Mouse (Mus musculus) embryonic facial prominence, embryonic 11.5 days (tissue): ENCODE results near the gene Wap. TPM values are rescaled to one million over a fixed set of nuclear protein-coding genes. Genes with fewer than 3 reads are reported as not detected.

ENCODE experiments used
- ATAC-seq: fragments of 200-750 bp; cut with Nextera tagmentation; replicated peaks from 2 replicates; pipeline ENCODE4 v1.8.0; 2017; ENCODE audit warnings: low read depth; ENCODE audit not compliant: insufficient number of reproducible peaks, low FRiP score, low TSS enrichment
- DNase-seq: peaks from one replicate; pipeline ENCODE4 v3.0.0-alpha.2; 2015; ENCODE audit warnings: low spot score
- H3K27ac ChIP-seq: fragments of 300-500 bp; sonication (generic); replicated peaks from 2 replicates; pipeline ENCODE4 v1.5.1; 2014; ENCODE audit warnings: mild to moderate bottlenecking, low read depth, low read length, control low read depth
- H3K27me3 ChIP-seq: fragments of 300-500 bp; sonication (generic); 2 replicates; pipeline ENCODE4 v1.6.1; 2014; ENCODE audit warnings: mild to moderate bottlenecking, low read length, moderate library complexity, mixed read lengths; ENCODE audit not compliant: control insufficient read depth, insufficient read depth
- H3K36me3 ChIP-seq: fragments of 300-500 bp; sonication (generic); replicated peaks from 2 replicates; pipeline ENCODE4 v1.6.1; 2014; ENCODE audit warnings: low read depth, mild to moderate bottlenecking, low read length, moderate library complexity, mixed read lengths; ENCODE audit not compliant: control insufficient read depth, insufficient read depth
- H3K4me1 ChIP-seq: fragments of 300-500 bp; sonication (generic); 2 replicates; pipeline ENCODE4 v1.6.1; 2014; ENCODE audit warnings: low read length, mixed read lengths; ENCODE audit not compliant: control insufficient read depth, insufficient read depth
- H3K4me2 ChIP-seq: fragments of 300-500 bp; sonication (generic); 2 replicates; pipeline ENCODE4 v1.6.1; 2014; ENCODE audit warnings: low read depth, mild to moderate bottlenecking, control low read depth, low read length, moderate library complexity
- H3K4me3 ChIP-seq: fragments of 300-500 bp; sonication (generic); 2 replicates; pipeline ENCODE4 v1.5.1; 2014; ENCODE audit warnings: low read depth, low read length, control low read depth
- H3K9ac ChIP-seq: fragments of 300-500 bp; sonication (generic); replicated peaks from 2 replicates; pipeline ENCODE4 v1.6.1; 2014; ENCODE audit warnings: mild to moderate bottlenecking, control low read depth, low read length
- H3K9me3 ChIP-seq: fragments of 300-500 bp; sonication (generic); replicated peaks from 2 replicates; pipeline ENCODE4 v1.6.1; 2016; ENCODE audit warnings: mild to moderate bottlenecking, low read length, inconsistent platforms, mixed read lengths; ENCODE audit not compliant: control insufficient read depth
- WGBS: fragments of 180-500 bp; shearing (Covaris S2); extraction: QIAGEN DNeasy Blood & Tissue Kit; methylation state at CpG from one replicate; pipeline ENCODE4 v1.1.7; 2014; 5-methylcytosine and 5-hydroxymethylcytosine counted together
- polyA plus RNA-seq: library from polyadenylated mRNA; unstranded; fragments of >200 nt; fragmentation: Nextera tagmentation; extraction: Ambion mirVana; gene quantifications from 2 replicates; pipeline ENCODE4 v1.2.1, GENCODE M21; 2014

Gene Wap
- not detected in 2 replicates for polyA plus RNA-seq

DNA sequence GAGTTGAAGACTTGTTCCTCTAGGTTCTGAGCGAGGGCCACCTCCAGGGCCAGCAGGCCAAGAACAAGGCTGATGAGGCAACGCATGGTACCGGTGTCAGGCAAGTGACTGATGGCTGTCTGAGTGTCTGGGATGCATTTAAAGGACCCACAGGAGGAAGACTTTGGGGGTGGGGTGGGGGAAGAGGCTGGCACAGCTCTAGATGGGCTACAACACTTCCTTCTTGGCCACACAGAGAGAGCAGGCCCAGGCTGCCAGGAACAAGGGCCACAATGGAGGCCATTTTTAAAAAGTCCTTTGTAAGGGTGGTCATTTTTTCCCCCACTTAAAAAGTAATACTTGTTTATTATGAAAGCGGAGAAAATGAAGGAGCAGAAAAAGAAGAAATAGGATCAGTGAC, at the start of gene Wap:
Gene Wap (minus strand): TSS at position 101 of the 400 bp plus-strand sequence.
- ATAC-seq (no peak), DNase-seq (no peak)
- Histone ChIP-seq H3K27me3 (no peaks in the 10 kb centered on the region), H3K4me1 (no peaks in the 10 kb centered on the region), H3K4me3 (no peak within 1 kb of the TSS), H3K9ac (no peak within 1 kb of the TSS), H3K36me3 (no peaks in the 10 kb centered on the region), H3K9me3 (no peaks in the 10 kb centered on the region), H3K27ac (no peak within 1 kb of the TSS), H3K4me2 (no peak within 1 kb of the TSS)
- WGBS: 89% methylated on average over 4 of the region's 4 CpGs

DNA sequence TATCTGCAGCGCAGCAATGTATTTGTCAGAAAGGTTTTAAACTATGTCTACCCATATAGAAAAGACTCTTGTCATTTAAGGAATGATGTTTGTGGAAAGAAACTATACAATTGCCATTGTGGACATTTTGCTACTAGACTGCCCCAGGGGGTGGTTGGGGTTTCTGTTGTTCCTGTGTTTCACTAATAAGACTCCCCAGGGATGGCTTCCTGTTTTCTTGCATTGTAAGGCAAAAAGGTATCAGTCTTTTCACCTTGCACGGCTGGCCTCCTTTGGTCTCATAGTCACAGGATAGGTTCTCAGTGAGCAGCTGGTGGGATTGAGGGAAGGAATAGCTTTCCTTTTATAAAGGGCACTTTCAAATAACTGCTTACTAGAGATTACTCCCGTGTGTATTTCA, 46.3 kb upstream of the Wap start:
- ATAC-seq (no peak), DNase-seq (no peak)
- Histone ChIP-seq H3K36me3 (no peaks in the 10 kb centered on the region), H3K9ac (no peak overlapping the region), H3K27me3 (no peaks in the 10 kb centered on the region), H3K9me3 (no peaks in the 10 kb centered on the region), H3K4me2 (no peak overlapping the region), H3K4me1 (no peaks in the 10 kb centered on the region), H3K4me3 (no peak overlapping the region), H3K27ac (no peak overlapping the region)
- WGBS: 63% methylated on average over 3 of the region's 3 CpGs

DNA sequence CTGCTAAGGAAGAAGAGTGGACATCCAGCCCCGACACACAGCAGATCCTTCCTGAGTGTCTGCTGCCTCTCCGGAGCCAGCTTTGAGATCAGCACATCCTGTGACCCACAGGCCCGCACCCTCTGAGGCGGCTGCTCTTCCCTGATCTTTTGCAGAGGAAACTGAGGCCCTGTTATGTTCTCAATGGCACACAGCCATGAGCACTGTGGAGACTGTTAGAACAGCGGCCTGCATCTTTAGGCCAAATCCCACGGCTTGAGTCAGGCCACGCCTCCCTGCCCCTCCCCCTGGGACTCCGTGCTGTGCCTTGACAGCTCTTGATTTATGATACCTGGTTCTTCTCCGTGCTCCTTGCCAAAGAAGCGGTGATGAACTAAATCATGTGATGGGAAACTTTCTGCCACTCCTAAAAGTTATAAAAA, 42.0 kb upstream of the Wap start:
- Histone ChIP-seq H3K27ac (no peak overlapping the region), H3K9me3 (no peaks in the 10 kb centered on the region), H3K9ac (no peak overlapping the region), H3K4me1 (no peaks in the 10 kb centered on the region), H3K27me3 (no peaks in the 10 kb centered on the region), H3K36me3 (no peaks in the 10 kb centered on the region), H3K4me2 (no peak overlapping the region), H3K4me3 (no peak overlapping the region)
- peak; percentile 38 for DNase-seq
- ATAC-seq: no peak
- WGBS: 42% methylated on average over 10 of the region's 10 CpGs

DNA sequence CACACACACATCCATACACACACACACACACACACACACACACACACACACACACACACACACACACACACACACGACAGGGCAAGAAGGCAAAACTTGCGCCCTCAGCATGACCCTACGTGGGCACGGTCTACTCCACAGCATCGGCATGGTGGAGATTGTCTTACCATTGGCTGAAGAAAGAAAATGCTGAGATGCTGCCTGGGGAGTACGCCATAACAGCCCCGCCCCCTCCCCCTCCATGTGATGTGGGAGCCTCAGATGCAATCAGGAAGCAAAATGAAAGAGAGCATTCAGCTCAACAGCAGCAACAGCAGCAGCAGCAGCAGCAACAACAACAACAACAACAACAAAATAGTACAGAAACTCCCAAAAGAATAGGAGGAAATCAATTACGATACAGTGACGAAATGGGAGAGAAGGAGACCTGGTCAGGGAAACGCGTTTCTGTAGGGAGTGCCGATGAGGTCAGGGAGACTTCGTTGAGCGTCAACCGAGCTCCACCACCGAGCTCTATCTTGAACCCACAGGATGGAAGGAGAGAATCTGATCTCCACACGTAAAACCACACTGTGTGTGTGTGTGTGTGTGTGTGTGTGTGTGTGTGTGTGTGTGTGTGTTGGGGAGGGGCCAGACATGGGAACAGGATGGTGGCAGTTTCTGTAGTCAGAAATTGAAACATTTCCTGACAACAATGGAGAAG, 41.4 kb upstream of the Wap start:
- 68% methylated on average over 17 of the region's 17 CpGs for WGBS
- DNase-seq (no peak), ATAC-seq (no peak)
- Histone ChIP-seq H3K4me2 (no peak overlapping the region), H3K4me3 (no peak overlapping the region), H3K27me3 (no peaks in the 10 kb centered on the region), H3K36me3 (no peaks in the 10 kb centered on the region), H3K9ac (no peak overlapping the region), H3K9me3 (no peaks in the 10 kb centered on the region), H3K27ac (no peak overlapping the region), H3K4me1 (no peaks in the 10 kb centered on the region)

DNA sequence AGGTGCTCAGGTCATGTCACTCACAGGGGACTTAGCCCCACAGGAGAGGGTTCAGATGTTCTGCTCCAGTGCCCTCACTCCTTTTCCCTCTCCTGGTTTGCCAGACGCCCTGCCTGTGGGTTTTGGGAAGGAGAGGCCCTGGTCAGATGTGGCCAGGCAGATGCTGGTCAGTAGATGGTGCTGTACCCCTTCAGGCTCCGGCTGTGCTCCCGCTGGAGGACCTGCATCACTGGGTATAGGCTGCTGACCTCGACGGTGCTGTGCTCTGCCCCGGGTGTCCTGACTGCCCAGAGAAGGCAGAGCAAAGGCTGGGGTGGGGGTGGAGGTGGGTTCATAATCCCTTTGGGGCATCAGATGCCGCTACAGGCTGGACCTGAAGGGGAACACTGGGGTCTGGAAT, 39.1 kb upstream of the Wap start:
- Histone ChIP-seq H3K4me2 (no peak overlapping the region), H3K27me3 (no peaks in the 10 kb centered on the region), H3K9ac (no peak overlapping the region), H3K4me3 (no peak overlapping the region), H3K4me1 (no peaks in the 10 kb centered on the region), H3K9me3 (no peaks in the 10 kb centered on the region), H3K36me3 (no peaks in the 10 kb centered on the region), H3K27ac (no peak overlapping the region)
- DNase-seq (peak; percentile 24), ATAC-seq (no peak)
- WGBS: 12% methylated on average over 6 of the region's 7 CpGs

DNA sequence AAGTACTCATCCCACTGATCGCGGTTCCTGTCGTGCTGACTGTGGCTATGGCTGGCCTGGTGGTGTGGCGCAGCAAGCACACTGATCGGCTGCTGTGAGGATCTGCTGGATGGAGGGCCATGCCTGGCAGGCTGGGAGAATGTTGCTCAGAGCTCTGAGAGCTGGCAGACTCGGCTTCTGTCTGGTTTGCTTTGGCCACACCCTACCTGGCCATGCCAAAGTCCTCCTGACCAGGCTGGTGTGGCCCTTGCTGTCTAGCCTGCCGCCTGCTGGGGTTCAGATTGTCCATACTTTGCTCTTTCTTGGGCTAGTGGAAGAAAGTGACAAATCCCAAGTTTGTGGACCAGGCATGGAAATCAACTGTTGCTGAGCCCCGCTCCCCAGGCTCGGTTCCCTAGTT, 38.2 kb upstream of the Wap start:
- no peak for DNase-seq
- WGBS: 79% methylated on average over 9 of the region's 9 CpGs

DNA sequence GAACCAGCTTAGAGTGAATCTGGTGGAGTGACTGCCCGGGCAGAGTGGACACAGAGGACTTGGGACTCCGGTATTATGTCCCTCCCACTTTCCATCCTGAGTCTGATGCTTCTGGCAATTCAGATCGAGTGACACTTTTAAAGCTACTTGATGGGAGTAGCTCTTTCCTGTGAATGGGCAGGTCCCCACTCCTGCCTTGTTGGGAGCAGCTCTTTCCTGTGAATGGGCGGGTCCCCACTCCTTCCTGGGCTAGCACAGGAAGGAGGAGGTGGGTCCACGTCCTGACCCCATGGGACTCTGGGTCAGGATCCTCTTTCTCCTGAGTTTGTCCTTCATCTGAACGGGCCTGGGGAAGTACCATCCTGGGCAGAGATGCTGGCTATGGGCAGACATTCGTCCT, 37.0 kb upstream of the Wap start:
- Histone ChIP-seq H3K27me3 (no peaks in the 10 kb centered on the region), H3K9me3 (no peaks in the 10 kb centered on the region), H3K36me3 (no peaks in the 10 kb centered on the region), H3K4me3 (no peak overlapping the region), H3K4me1 (no peaks in the 10 kb centered on the region), H3K27ac (no peak overlapping the region), H3K9ac (no peak overlapping the region), H3K4me2 (no peak overlapping the region)
- 62% methylated on average over 7 of the region's 7 CpGs for WGBS
- DNase-seq (no peak), ATAC-seq (no peak)

More for the DNA sequence above, 38.2 kb upstream of the Wap start:
- Histone ChIP-seq H3K36me3 (no peaks in the 10 kb centered on the region), H3K4me3 (no peak overlapping the region), H3K27me3 (no peaks in the 10 kb centered on the region), H3K27ac (no peak overlapping the region), H3K9ac (no peak overlapping the region), H3K4me2 (no peak overlapping the region), H3K4me1 (no peaks in the 10 kb centered on the region), H3K9me3 (no peaks in the 10 kb centered on the region)
- no peak for ATAC-seq

DNA sequence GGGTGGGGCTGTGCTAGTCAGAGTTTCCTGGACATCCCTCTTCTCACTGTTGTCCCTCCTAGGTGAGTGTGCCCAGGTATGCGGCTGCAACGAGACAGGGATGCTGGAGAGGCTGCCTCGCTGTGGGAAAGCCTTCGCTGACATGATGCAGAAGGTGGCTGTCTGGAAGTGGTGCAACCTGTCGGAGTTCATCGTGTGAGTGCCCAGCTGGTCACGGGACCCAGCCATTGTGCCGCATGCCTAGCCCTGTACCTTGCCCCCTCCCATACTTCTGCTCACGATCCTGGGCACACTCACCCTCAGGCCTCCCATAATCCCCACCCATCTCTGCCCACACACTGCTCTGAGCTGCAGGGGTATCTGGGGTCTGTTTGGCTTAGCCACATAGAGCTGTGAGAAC, 36.3 kb upstream of the Wap start:
- Histone ChIP-seq H3K27ac (no peak overlapping the region), H3K27me3 (no peaks in the 10 kb centered on the region), H3K9ac (no peak overlapping the region), H3K9me3 (no peaks in the 10 kb centered on the region), H3K4me3 (no peak overlapping the region), H3K36me3 (no peaks in the 10 kb centered on the region), H3K4me1 (no peaks in the 10 kb centered on the region), H3K4me2 (no peak overlapping the region)
- ATAC-seq (no peak), DNase-seq (no peak)
- WGBS: 88% methylated on average over 9 of the region's 9 CpGs
